Mouse (Mus musculus) forebrain, embryonic 11.5 days (tissue): ENCODE data around the gene Epha1. TPM values are rescaled to one million over a fixed set of nuclear protein-coding genes. Genes with fewer than 3 reads are reported as not detected.

ENCODE experiments used
- ATAC-seq: fragments of 200-750 bp; cut with Nextera tagmentation; replicated peaks from 2 replicates; pipeline ENCODE4 v1.8.0; 2017; ENCODE audit warnings: moderate TSS enrichment; ENCODE audit not compliant: low FRiP score
- DNase-seq: peaks from one replicate; pipeline ENCODE4 v3.0.0-alpha.2; 2017; ENCODE audit warnings: low spot score
- H3K27ac ChIP-seq: fragments of 300-500 bp; sonication (generic); 2 replicates; pipeline ENCODE4 v1.5.1; 2014; ENCODE audit warnings: low read depth, low read length
- H3K27me3 ChIP-seq: fragments of 300-500 bp; sonication (generic); 2 replicates; pipeline ENCODE4 v1.6.1; 2014; ENCODE audit warnings: mild to moderate bottlenecking, low read length, mixed read lengths; ENCODE audit not compliant: control insufficient read depth, insufficient read depth
- H3K36me3 ChIP-seq: fragments of 300-500 bp; sonication (generic); 2 replicates; pipeline ENCODE4 v1.6.1; 2014; ENCODE audit warnings: mild to moderate bottlenecking, low read length, moderate library complexity, mixed read lengths; ENCODE audit not compliant: control insufficient read depth, insufficient read depth
- H3K4me1 ChIP-seq: fragments of 300-500 bp; sonication (generic); replicated peaks from 2 replicates; pipeline ENCODE4 v1.6.1; 2014; ENCODE audit warnings: low read length, mixed read lengths; ENCODE audit not compliant: control insufficient read depth, insufficient read depth
- H3K4me2 ChIP-seq: fragments of 300-500 bp; sonication (generic); 2 replicates; pipeline ENCODE4 v1.6.1; 2014; ENCODE audit warnings: low read depth, mild to moderate bottlenecking, low read length, moderate library complexity, mixed read lengths; ENCODE audit not compliant: severe bottlenecking
- H3K4me3 ChIP-seq: fragments of 300-500 bp; sonication (generic); 2 replicates; pipeline ENCODE4 v1.5.1; 2014; ENCODE audit warnings: low read depth, low read length
- H3K9ac ChIP-seq: fragments of 300-500 bp; sonication (generic); 2 replicates; pipeline ENCODE4 v1.6.1; 2014; ENCODE audit warnings: low read length
- H3K9me3 ChIP-seq: fragments of 300-500 bp; sonication (generic); 2 replicates; pipeline ENCODE4 v1.6.1; 2016; ENCODE audit warnings: low read length, mixed read lengths; ENCODE audit not compliant: control insufficient read depth
- WGBS: fragments of 180-500 bp; shearing (Covaris S2); extraction: QIAGEN DNeasy Blood & Tissue Kit; methylation state at CpG from one replicate; pipeline ENCODE4 v1.1.7; 2014; 5-methylcytosine and 5-hydroxymethylcytosine counted together
- polyA plus RNA-seq: library from polyadenylated mRNA; unstranded; fragments of >200 nt; fragmentation: Nextera tagmentation; extraction: Ambion mirVana; gene quantifications from 2 replicates; pipeline ENCODE4 v1.2.1, GENCODE M21; 2014

The Epha1 gene
- polyA plus RNA-seq, 1 experiment from 2014 or later, result 0.27 TPM

DNA sequence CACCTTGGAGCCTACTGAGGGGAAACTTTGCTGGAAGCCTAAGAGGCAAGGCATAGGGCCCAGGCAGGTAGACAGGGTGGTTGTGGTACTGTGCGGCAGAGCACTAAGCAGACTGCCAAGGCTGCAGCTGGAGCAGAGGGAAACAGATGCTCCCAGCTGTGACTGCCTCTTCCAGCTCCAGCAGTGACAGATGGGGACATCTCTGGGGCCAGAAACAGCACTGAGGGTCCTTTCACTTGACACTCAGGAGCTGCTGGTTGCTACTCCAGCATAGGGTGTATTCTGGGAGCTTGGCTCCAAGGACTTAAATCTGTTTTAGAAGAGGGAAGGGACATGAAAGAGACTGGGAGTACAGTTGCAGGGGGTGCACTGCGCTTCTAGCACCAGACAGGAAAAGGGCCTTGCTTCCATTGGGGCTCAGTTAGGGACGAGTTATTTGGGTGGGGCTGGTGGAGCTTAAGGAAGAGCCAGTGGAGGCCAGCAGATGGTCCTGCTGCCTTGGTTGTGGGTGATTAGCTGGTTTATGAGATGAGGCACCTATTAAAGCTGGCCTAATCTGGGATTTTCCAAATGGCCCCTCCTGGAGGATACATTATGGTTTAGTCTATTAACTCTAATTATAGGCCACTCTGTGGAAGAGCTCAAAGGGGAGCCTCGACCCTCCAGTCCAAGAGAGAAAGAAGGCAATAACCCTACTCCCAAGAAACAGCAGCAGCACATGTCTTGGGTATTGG, 2.3 kb downstream of the Epha1 start:
- peaks cover 11% of the 10 kb centered on the region; the same call in 1 of the 2 replicates for H3K27me3 ChIP-seq
- H3K9ac ChIP-seq, result no peak overlapping the region
- no peak for DNase-seq
- H3K27ac ChIP-seq, result no peak overlapping the region
- WGBS, result 31% methylated on average over 4 of the region's 4 CpGs
- no peaks in the 10 kb centered on the region for H3K9me3 ChIP-seq
- H3K4me3 ChIP-seq, result no peak overlapping the region
- no peak overlapping the region for H3K4me2 ChIP-seq
- no peaks in the 10 kb centered on the region; the same call in 1 of the 2 replicates for H3K4me1 ChIP-seq
- H3K36me3 ChIP-seq, result no peaks in the 10 kb centered on the region
- ATAC-seq, result no peak

DNA sequence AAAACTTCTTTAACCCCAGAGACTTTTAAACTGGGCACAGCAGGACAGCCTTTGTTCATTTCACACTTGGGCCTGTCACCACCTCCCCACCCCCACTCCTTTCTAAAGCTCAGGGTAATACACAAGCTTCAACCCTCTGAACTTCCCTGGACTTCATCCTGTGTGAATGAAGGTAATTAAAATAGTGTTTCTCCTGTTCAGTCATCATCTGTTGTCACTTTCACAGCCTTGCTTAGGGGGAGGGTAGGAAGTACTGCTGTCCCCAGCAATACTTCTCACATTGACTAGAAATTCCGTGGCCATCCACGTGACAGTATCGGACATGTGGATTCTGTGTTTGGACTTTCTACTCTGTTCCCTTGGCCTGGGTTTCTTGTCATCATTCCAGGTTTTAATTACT, 3.2 kb downstream of the Epha1 start:
- Histone ChIP-seq H3K4me2 (no peak overlapping the region), H3K4me1 (no peaks in the 10 kb centered on the region; the same call in 1 of the 2 replicates), H3K27me3 (peaks cover 11% of the 10 kb centered on the region; the same call in 1 of the 2 replicates), H3K9me3 (no peaks in the 10 kb centered on the region), H3K9ac (no peak overlapping the region), H3K36me3 (no peaks in the 10 kb centered on the region), H3K4me3 (no peak overlapping the region), H3K27ac (no peak overlapping the region)
- DNase-seq, result no peak
- WGBS, result 2% methylated on average over 3 of the region's 3 CpGs
- ATAC-seq, result peak; percentile 51

DNA sequence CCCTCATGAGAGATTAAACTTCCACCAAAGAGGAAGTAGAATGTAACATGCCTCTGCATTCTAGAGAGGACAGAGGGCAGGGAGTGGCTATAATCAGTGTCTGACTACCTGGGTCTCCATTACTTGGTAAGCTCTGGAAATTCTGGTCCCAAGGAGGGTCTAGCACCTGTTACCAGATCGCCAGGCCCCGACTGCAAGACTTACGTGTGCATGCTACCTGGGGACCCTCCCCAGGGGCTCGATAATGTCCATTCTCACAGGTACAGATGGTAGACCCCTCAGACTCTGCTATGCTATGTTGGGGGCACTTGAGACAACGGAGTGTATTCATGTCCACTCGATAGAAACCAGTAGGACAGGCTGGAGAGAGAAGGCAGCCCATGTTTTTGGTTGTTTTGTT, 7.9 kb downstream of the Epha1 start:
- H3K4me1 ChIP-seq, result no peaks in the 10 kb centered on the region; the same call in 1 of the 2 replicates
- no peak overlapping the region for H3K9ac ChIP-seq
- no peak overlapping the region for H3K4me3 ChIP-seq
- no peaks in the 10 kb centered on the region for H3K36me3 ChIP-seq
- 94% methylated on average over 6 of the region's 6 CpGs for WGBS
- H3K27ac ChIP-seq, result no peak overlapping the region
- no peaks in the 10 kb centered on the region for H3K27me3 ChIP-seq
- H3K4me2 ChIP-seq, result no peak overlapping the region
- no peaks in the 10 kb centered on the region for H3K9me3 ChIP-seq
- no peak for DNase-seq
- no peak for ATAC-seq

DNA sequence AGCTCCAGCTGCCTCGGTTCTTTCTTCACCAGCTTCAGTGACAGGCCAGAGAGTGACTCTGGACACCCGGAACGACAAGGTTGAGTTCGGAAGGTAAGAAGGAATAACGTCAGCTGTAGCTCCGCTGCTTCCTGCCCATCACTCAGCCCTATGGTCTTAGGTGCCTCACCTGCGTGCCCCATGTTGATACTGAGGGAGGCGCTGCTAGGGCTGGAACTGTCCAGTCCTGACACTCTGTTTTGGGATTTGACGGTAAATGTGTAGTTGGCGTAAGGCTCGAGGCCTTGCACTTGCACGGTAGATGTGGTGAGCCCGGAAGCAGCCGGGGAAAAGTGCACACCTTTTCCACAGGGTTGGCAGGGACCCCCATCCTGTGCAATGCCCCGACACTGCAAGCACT, 8.5 kb downstream of the Epha1 start:
- Histone ChIP-seq H3K4me2 (no peak overlapping the region), H3K9ac (no peak overlapping the region), H3K9me3 (no peaks in the 10 kb centered on the region), H3K27ac (no peak overlapping the region), H3K36me3 (no peaks in the 10 kb centered on the region; the same call in 1 of the 2 replicates), H3K27me3 (no peaks in the 10 kb centered on the region), H3K4me1 (no peaks in the 10 kb centered on the region), H3K4me3 (no peak overlapping the region)
- DNase-seq, result no peak
- WGBS, result 91% methylated on average over 15 of the region's 15 CpGs
- ATAC-seq, result no peak

DNA sequence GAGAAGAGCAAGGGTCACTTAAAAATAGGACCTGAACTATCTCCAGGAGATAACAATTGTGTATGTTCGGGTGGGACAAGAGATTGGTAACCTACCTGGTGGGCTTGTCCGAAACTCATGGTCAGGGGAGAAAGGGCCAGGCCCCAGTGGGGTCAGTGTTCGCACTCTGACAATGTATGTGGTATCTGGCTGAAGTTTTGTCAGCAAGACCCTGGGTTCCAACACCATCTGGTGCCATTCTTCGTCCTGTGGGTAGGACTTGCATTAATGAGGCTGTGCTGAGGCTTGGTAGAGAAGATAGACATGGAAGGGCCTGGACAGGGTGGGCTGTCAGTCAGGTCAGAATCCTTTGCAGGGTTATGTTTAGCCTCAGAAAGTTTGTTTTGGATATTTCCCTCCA, 9.0 kb downstream of the Epha1 start:
- H3K27ac ChIP-seq, result no peak overlapping the region
- no peak overlapping the region for H3K9ac ChIP-seq
- no peaks in the 10 kb centered on the region for H3K27me3 ChIP-seq
- 84% methylated on average over 4 of the region's 4 CpGs for WGBS
- no peak overlapping the region for H3K4me3 ChIP-seq
- ATAC-seq (no peak), DNase-seq (no peak)
- H3K36me3 ChIP-seq, result no peaks in the 10 kb centered on the region; the same call in 1 of the 2 replicates
- H3K4me1 ChIP-seq, result no peaks in the 10 kb centered on the region
- H3K9me3 ChIP-seq, result no peaks in the 10 kb centered on the region
- no peak overlapping the region for H3K4me2 ChIP-seq

DNA sequence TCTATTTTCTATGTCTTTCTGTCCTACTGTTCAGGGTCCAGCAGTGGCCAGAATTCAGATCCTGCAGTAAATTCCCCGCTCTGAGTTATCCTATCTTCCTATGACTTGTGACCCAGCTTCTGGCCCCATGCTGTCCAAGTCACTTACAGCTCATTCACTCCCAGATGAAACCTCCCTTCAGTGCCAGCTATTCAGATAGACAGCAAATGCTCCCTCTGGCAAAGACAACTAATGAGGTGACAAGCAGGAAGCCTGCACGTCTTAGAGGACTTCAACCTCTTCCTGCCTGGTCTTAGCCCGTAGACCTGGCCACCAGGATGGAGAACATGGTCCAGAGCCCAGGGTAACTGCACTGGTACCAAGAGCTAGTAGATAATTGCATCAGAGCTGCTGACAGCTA, 10.1 kb downstream of the Epha1 start:
- Histone ChIP-seq H3K4me1 (no peaks in the 10 kb centered on the region), H3K9me3 (no peaks in the 10 kb centered on the region), H3K9ac (no peak overlapping the region), H3K4me3 (no peak overlapping the region), H3K27me3 (no peaks in the 10 kb centered on the region), H3K4me2 (no peak overlapping the region), H3K27ac (no peak overlapping the region), H3K36me3 (peaks cover under 1% of the 10 kb centered on the region; the same call in 1 of the 2 replicates)
- DNase-seq (no peak), ATAC-seq (no peak)
- 57% methylated on average over 3 of the region's 3 CpGs for WGBS

DNA sequence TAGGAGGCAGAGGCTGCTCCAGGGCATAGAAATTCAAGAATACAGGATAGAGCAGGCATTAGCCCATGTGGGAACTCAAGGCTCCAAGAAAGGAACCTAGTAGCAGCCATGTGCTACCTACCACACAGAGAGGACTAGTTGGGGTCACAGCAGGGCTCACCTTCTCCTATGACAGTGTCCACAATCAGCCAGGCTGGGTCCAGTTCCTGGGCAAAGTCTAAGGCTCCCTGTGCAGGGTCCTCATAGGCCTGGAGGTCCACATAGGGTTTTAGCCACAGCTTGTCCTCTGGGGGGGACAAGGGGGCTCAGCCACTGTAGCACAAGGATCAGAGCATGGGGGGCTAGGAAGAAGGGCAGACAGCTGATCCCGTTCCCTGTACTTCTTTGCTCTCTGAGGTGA, 10.6 kb downstream of the Epha1 start:
- peaks cover 2% of the 10 kb centered on the region; the same call in 1 of the 2 replicates for H3K36me3 ChIP-seq
- H3K27me3 ChIP-seq, result no peaks in the 10 kb centered on the region
- H3K9ac ChIP-seq, result no peak overlapping the region
- DNase-seq (no peak), ATAC-seq (no peak)
- no peak overlapping the region for H3K4me3 ChIP-seq
- WGBS, result 88% methylated on average over 1 of the region's 1 CpGs
- no peak overlapping the region for H3K27ac ChIP-seq
- H3K9me3 ChIP-seq, result no peaks in the 10 kb centered on the region
- H3K4me1 ChIP-seq, result no peaks in the 10 kb centered on the region
- H3K4me2 ChIP-seq, result no peak overlapping the region

DNA sequence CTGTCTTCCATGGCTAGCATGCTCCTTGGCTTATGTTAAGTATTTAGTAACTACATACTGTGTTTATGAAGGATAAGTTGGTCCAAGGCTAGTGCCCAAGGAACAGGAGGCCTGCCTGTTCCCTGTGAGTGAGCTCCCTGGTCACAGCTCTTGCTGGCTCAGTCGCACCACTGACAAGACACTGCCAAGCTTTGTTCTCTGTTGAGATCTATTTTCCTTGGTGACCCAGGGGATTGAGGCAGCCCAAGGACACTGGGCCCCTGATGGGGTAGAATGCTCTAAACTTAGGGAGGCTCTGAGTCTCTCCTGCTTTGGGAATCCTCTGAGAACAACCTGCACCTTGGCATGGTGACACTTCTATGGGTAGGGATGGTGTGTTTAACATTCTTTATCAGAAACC, 11.0 kb downstream of the Epha1 start:
- Histone ChIP-seq H3K27ac (no peak overlapping the region), H3K36me3 (peaks cover 2% of the 10 kb centered on the region; the same call in 1 of the 2 replicates), H3K4me2 (no peak overlapping the region), H3K4me3 (no peak overlapping the region), H3K9me3 (no peaks in the 10 kb centered on the region), H3K9ac (no peak overlapping the region), H3K27me3 (no peaks in the 10 kb centered on the region), H3K4me1 (no peaks in the 10 kb centered on the region)
- ATAC-seq (no peak), DNase-seq (no peak)
- 70% methylated on average over 1 of the region's 1 CpGs for WGBS
